Mouse (Mus musculus): ENCODE measurements around the gene Gm12216.

GRCm38 (mm10) chr11:53888242-53888641, 29.2 kb upstream of the Gm12216 start:
- TF ChIP-seq POLR2A (IDR thresholded peaks at IDR 0.05; ENCODE audit: borderline replicate concordance, extremely low read depth, low read depth, low read length) = no peak
- TF ChIP-seq CTCF (IDR thresholded peaks at IDR 0.05; ENCODE audit: insufficient read depth, low read length) = no peak
